Mouse (Mus musculus) right cerebral cortex, postnatal 14 days (tissue): ENCODE measurements around the gene Pnp2.
"Not testable (repeated sequence)": the region's sequence is repeated elsewhere in the genome, so short reads cannot be mapped to it uniquely, and the experiment has no call there.

Source experiments
- DNase-seq: peaks from one replicate; pipeline ENCODE4 v3.0.0; 2022

The Pnp2 gene

DNA sequence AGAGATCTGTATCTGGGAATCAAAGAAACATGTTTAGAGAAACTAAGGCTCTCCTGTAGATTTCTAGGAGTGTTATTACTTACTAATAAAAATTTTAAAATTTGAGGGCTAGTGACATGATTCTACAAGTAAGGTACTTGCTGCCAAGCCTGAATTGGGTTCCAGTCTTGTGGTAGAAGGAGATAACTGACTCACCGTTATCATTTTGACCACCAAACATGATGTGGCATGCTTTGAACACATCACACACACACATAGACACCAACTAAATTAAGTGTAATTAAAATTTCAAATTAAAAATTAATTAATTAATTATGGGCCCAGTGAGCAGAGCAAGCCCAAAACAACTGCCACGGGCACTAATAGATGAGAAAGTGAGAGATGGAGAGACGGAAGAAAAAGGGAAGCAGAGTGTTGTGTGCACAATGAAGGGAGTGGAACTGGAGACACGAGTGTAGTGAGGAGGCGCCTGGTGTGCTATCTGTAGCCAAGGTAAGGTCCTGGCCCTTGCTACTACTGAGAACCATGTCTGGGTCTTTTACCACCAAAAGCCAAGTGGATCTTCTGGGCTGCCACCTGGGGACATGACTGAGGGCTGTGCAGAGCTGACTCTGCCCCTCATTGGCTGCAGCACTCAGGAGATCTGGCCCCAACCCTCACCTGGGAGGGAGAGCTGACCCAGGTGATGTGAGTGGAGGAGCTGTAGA is 2.6 kb downstream of the Pnp2 start:
- DNase-seq = not testable (repeated sequence)

DNA sequence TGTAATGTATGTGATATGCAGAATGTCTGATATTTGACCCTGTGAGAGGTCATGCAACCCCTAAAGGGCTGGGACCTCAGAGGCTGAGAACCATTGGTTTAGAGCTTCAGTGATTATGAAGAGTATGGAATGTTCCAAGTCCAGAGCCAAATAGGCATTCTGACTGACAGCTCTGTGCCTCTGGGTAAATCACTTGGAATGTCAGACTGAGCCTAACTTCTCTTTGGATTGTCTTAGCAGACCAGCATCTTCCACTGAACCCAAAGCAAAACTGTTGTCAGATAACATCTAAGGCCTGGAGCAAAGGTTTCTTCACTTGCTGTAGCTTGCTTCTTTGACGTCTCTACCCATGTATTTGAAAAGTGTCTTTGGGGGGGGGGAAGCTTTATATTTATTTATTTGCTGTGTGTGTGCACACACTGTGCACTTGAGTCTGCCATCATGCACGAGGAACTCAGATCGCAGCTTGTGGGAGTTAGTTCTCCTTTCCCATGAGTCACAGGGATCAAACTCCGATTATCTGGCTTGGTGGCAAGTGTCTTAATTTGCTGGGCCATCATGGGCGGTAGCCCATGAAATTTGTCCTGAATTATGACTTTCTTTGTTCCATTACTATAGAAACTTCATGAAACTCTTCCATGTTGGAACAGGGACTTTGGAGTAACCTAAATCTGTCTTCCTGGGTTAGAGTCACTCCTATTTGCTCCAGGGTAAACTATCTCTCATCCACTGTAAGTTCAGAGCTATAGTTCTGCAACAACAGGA is 12.6 kb downstream of the Pnp2 start:
- no peak for DNase-seq

DNA sequence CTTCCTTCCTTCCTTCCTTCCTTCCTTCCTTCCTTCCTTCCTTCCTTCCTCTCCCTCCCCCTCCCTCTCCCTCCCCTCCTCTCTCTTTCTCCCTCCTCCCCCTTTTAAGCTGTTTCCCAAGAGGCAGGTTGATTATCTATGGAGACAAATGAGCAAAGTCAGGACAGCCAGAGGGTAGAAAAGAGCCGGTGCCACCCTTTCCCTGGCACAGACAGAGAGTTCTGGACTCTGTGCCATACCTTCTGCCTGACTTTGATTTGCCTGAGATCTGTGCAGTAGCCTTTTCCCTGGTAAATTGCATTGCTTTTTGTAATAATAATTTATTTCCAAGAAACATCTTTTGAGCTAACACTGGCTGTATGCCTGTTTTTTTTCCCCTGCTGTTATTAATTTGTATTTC is 13.2 kb downstream of the Pnp2 start:
- DNase-seq = no peak

DNA sequence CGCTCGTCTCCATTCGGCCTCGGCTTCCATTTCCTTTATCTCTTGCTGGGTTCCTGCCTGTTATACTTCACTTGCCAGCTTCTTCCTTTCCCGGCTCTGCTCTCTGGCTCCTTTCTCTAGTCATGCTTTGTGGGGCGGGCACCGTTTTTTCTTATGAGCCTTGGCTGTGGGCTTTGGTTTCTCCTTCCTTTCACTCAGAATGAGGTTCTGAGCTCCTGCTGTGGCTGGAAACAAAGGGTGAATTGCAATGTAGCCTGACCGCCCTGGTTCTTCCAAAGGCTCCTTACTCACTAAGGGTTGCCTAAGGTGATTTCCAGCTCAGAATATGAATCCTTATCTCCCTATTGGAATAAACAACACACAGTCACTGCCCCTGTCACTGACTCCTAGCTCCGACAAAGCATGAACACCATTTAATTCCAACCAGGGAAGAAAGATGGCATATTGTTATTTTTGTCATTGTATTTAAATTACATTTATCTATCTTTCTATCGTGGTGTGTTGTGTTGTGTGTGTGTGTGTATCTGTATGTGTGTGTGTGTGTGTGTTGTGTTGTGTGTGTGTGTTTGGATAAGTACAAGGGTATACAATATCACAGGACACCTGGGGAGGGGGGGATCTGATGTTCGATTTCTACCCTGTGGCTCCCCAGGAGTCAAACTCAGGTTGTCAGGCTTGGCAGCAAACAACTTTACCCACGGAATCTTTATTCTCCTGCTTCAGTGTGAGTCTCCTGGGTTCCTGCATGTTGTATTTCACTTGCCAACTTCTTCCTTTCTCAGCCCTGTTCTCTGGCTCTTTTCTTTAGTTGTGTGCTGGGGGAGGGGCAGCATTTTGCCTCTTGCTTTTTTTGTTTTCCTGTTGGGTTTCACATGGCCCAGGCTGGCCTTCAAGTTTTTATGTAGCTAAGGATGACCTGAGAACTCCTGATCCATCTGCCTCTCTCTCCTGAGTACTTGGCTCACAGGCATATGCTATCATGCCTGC is 14.1 kb downstream of the Pnp2 start:
- DNase-seq = peak; percentile 17

DNA sequence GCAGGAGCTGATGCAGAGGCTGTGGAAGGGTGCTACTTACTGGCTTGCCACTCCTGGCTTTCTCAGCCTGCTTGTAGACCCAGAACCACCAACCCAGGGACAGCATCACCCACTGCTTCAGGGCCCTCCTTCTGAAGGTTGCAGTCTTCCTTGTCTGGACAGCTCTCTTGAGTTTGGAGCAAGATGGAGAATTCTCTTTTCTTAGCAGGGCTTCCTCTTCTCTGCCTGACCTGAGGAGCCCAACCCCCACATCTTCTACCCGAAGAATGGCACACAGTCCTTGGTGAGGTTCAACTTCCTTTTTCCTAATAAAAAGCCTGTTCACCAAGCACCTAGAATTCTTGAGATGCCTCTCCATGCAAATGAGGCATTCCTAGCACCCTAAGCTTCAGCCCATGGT is 15.0 kb downstream of the Pnp2 start:
- no peak for DNase-seq

DNA sequence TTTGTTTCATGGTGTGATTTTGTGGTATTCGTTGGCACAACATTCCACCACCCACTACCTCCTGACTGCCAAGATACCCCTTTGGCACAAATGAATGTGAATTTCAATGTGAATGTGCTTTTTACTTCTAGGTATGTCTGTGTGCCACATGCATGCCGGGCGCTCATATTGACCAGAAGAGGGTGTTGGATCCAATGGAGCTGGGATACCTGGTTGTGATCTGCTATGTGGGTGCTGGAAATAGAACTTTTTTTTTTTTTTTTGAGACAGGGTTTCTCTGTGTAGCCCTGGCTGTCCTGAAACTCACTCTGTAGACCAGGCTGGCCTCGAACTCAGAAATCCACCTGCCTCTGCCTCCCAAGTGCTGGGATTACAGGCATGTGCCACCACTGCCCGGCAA is 17.3 kb downstream of the Pnp2 start:
- DNase-seq = not testable (repeated sequence)

DNA sequence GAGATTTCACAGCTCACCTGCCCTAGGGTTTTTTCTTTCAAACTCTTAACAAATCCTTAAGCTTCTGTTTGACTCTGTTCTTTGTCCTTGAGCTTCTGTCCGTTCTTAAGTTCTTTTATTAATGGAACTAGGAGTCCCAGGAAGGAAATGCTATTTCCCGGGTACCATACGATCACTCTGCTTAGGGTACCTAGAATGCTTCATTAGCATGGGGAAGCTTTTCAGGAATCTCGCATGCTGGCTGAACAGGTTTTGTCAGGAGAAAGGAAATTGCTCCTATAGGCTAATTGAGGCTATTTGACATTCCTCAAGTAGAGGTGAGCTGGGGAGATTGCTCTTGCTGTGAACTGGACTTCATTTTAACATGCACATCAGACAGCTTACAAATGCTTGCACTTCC is 17.9 kb downstream of the Pnp2 start:
- DNase-seq = no peak

DNA sequence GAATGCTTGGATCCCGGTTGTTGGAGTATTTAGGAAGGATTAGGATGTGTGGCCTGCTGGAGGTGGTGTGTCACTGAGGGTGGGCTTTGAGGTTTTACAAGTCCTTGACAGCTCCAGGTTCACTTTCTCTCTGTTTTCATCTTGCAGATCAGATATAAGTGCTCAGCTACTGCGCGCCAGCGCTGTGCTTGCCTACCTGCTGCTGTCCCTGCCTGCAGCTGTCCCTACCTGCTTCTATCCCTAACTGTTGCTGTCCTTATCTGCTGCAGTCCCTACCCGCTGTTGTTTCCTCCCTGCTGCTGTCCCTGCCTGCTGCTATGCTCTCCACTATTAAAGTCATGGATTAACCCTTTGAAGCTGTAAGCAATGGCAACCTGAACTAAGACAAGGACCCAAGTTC is 19.2 kb downstream of the Pnp2 start:
- no peak for DNase-seq

DNA sequence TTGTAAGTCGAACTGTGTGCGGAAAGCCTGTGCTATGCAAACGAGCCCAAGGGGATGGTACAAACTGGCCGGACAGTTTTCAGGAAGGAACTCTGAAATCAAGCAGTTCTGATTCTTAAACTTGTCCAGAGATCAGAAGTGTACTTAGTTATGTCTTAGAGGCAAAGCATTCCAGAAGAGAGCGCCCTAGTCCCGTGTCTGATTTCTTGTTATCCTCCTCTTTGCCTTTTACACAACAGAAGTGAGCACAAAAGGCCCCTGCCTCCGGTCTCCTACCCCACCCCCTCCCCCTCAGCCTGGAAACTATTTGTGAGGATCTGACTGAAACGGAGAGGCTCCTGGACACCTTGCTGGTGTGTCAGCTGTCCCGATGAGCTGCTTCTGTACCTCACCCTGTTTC is 20.9 kb downstream of the Pnp2 start:
- no peak for DNase-seq

DNA sequence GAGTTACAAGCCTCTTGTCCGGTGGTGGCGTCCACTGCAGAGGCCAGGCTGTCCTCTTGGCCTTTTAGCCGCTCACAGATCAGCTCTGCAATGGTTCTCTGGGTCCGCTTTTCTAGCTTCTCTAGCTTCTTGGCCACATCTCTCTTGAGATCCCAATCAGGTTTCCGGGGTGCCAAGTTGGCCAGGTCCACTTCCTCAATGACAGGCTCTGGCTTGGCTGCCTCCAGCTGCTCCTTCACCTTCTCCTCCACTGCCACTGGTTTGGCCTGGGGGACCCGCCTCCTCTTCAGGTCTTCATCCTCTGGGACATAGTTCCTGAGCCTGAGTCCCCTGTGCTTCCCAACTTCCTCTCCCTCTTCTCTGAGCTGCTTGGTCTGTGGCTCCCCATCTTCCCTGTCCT is 22.7 kb downstream of the Pnp2 start:
- not testable (repeated sequence) for DNase-seq

DNA sequence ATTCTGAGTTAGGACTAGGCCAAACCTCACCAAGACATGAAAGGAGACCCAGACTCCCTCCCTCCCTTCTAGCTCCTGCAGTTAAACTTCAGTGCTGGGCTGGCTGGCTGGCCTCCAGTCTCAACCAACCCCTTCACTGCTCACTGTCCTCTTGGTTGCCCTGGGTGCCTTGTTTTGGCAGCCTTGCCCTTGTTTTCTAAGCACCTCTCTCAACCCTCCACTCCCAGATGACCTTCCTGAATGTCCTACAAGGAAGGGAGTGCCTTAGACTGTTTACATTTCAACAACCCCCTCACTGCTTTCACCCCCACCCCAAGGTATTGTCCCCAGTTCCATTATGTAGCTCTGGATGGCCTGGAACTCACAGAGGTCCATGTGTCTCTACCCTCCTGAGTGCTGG is 23.8 kb downstream of the Pnp2 start:
- no peak for DNase-seq

DNA sequence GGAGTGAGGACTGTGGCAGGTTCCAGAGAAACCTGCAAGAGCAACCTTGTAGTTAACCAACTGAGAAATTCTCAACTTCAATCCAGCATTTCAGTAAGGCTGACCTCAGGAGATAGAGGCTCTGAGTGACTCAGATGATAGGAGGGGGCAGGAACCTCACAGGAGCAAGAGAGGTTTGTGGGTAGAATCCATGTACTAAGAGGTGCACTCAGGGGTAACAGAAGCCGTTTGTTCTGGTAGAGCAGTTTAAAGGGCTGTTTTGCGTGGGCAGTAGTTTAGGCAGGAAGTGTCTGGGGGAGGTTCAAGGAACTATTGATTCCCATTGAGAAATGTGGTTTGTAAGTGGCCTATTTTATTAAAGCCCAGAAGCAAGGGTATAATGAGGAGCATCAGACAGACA is 25.4 kb downstream of the Pnp2 start:
- no peak for DNase-seq

DNA sequence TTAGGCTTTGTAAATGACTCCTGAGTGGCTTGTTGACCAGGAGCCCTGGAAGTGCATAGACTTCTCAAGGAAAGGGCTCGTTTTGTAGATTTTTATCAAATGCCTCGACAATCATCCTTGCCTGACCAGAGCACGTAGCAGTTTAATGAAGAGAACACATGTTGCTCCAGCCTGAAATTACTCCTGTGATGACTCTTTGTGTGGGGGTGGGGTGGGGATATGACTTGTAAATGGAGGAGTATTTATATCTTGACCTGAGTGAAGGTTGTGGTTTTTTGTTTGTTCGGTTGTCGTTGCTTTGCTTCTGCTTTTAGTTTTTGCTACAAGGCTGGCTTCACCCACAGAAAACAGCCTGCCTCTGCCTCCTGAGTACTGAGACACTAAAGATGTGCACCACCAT is 26.0 kb downstream of the Pnp2 start:
- DNase-seq = no peak

DNA sequence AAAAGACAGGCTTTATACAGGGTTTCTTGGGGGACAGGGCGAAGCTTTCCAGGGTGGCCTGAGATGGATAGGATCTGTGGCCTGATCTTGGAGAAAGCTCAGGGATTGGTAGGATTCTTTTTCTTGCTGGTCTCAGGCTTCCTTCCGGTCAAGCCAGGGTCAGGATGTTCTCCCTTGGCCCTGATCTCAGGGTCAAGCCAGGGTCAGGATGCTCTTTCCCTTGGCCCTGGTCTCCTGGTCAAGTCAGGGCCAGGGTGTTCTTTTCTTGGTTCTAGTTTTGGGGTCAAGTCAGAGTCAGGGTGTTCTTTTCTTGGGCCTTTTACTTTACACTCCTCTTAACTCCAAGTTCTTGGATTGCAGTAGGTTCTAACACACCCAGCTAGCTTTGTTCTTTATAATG is 31.9 kb downstream of the Pnp2 start:
- no peak for DNase-seq

DNA sequence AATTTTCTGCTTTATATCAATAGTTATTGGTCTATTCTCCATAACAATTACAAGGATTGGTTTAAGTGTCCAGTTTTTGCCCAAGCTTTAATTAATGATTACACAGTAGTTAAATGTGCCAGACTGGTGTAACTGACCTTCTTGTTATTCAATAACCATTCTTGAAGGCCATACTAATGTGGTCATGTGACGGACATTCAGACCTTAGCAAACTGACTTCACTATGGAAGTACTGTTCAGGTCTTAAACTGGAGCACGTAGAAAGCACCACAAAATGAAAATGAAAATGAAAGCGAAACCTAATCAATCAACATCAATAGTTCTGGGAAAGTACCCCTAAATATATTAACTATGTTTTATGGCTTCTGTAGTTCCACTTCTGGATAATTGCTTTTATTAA is 35.2 kb downstream of the Pnp2 start:
- no peak for DNase-seq

DNA sequence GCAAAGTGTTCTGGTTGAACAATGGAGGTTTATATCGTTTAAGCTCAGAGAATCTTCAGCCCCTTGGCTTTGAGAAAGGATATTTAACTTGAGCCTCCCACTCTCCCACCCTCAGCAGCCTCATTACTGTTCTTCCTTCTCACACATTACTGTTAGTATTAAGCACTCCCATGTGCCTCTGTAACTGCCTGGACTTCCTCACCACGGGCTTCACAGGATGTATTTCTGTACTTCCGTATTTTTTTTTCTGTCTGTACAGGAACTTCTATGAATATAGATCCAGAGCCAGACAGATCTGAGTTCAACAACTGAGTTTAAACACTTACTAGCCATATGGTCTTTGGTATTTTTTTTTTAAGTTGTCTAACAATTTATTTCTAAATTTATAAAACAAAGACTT is 41.3 kb downstream of the Pnp2 start:
- no peak for DNase-seq

DNA sequence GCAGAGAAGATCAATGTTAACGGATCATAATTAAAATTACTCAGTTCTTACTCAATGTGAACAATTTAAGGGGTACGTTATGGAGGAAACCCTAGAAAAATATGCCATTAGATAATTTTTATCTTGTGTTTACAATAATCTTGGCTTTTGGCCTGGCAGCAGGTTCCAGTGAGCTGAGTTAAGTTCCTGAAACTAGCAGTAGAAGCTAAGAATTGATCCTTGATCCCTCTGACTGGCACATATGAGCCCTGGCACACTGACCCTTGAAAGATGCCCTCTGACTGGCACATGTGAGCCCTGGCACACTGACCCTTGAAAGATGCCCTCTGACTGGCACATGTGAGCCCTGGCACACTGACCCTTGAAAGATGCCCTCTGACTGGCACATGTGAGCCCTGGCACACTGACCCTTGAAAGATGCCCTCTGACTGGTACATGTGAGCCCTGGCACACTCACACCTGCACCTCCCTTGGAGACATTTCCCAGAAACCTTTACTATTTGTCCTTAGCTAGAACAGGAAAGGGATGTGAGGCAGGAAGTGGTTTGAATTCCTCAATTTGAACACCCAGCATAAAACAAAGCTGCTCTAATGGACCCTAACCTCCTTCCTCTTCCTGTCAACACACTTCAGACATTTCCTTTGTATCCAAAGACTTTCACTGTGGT is 42.3 kb downstream of the Pnp2 start:
- DNase-seq = no peak

DNA sequence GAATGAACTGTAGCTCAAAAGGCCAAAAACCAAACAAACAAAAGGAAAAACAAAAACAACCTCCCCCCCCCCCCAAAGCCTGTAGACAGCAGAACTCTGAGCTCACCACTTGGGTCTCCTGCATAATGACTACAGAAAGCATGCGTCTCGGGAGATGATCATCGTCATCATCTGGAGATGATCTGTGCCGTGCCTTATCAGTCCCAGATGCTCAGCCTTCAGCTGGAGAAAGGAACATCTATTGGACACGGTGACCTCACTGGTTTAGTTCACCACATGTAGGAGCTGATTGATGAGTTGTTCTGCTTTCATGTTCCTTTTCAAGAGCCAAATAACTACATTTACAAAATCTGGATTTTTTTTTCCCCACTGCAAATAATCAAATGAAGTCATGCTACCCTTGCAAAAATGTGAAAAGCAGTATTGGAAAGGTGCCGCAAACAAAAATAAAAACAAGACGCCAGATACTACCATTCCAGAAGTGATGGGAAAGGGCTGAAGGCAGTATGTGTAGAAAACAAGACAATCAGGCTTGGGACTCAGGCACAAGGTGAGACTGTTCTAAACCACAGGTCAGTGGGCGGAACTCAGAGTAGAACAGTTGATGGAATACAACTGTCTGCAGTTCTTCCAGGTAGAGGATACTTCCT is 51.5 kb downstream of the Pnp2 start, which contains the start of gene Rnase10:
Rnase10 (plus strand) TSS at position 600 of the 650 bp plus-strand sequence.
- no peak for DNase-seq

DNA sequence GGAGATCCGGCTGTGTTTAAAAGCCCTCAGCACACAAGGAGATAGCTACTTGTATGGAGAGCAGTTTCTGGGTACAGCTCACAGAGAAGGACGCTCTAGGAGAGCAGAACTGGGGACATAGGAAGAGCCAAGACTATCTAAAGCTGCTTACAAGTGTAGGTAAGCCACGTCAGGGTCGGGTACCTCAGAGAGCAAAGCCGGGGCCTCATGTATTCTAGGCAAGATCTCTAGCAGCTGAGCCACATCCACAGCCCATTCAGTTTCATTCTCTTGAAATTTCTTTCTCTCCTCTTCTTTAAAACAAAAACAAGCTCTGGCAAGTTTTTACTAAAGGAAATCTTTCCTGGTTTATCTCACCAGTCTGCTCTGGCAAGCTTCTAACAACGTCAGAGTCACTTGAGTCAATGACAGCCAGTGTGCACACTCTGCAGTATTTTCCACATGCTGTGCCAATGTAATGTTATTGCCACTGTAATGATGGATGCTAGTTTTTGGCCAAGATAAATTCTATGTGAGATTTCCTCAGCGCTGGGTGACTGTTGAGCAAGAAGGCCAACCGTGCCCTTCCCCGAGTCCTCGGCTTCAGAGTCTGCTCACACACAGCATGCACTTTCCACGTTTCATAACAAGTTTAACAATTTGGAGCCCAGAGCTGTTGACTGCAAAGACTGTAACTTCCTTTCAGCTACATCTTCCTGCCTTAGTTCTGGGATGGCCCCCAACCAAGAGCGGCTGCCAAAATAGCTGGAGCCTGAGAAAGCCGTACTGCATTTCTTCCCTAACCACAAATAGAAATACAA is 52.3 kb downstream of the Pnp2 start:
- DNase-seq = peak; percentile 46

DNA sequence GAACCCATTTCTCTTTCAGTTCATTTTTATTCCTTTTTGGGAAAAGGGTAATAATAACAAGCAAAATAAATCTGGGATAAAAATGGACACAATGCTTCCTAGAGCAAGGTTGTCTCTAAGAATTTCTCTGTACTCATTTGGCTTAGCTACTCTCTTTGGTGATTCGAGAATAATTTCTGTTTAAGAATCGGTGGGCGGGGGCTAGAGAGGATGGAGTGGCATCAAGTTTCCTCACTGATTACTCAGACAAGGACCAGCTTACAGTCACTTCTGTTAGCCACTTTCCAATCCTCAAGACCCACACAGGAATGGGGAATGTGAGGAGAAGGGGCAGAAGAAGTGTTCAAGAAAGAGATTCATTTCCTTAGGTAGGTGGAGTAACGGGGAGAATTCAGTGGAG is 53.0 kb downstream of the Pnp2 start:
- DNase-seq = no peak

DNA sequence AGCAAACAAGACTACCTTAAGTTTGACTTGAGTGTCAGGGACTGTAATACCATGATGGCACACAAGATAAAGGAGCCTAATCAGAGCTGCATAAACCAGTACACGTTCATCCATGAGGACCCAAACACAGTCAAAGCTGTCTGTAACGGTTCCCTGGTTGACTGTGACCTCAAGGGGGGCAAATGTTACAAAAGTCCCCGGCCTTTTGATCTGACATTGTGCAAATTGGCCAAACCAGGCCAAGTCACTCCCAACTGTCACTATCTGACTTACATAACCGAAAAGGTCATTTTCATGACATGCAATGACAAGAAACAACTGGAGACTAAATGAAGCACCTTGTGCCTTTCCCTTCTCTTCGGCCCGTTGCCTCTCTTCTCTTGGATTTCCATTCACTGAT is 53.8 kb downstream of the Pnp2 start:
- DNase-seq = no peak
